Mouse (Mus musculus) testis, adult 2 months (tissue): ENCODE measurements around the gene Wdr53. TPM values are rescaled to one million over a fixed set of nuclear protein-coding genes. Genes with fewer than 3 reads are reported as not detected.

ENCODE experiments used
- H3K27ac ChIP-seq: fragments of 200-500 bp; 2 replicates; pipeline ENCODE4 v1.5.1; 2012; ENCODE audit warnings: low read depth, low read length; ENCODE audit not compliant: control insufficient read depth, insufficient read depth
- H3K27me3 ChIP-seq: fragments of 200-500 bp; 2 replicates; pipeline ENCODE4 v1.6.1; 2012; ENCODE audit warnings: mild to moderate bottlenecking, low read length, moderate library complexity; ENCODE audit not compliant: control insufficient read depth, insufficient read depth
- H3K36me3 ChIP-seq: fragments of 200-500 bp; 2 replicates; pipeline ENCODE4 v1.6.1; 2012; ENCODE audit warnings: mild to moderate bottlenecking, low read length; ENCODE audit not compliant: control insufficient read depth, insufficient read depth
- H3K4me1 ChIP-seq: fragments of 200-500 bp; 2 replicates; pipeline ENCODE4 v1.6.1; 2012; ENCODE audit warnings: low read length; ENCODE audit not compliant: control insufficient read depth, insufficient read depth
- H3K4me3 ChIP-seq: fragments of 200-500 bp; 2 replicates; pipeline ENCODE4 v1.5.1; 2012; ENCODE audit warnings: low read depth, mild to moderate bottlenecking, low read length, moderate library complexity, mixed read lengths; ENCODE audit not compliant: control insufficient read depth
- CTCF ChIP-seq: fragments of 200-500 bp; IDR thresholded peaks from 2 replicates; pipeline ENCODE4 v1.5.1; 2012; ENCODE audit warnings: low read depth, mild to moderate bottlenecking, inconsistent platforms, low read length, moderate library complexity; ENCODE audit not compliant: control insufficient read depth, insufficient read depth, insufficient replicate concordance
- POLR2A ChIP-seq: fragments of 200-500 bp; IDR thresholded peaks from 2 replicates; pipeline ENCODE4 v1.6.1; 2012; ENCODE audit warnings: low read depth, mild to moderate bottlenecking, inconsistent platforms, low read length, moderate library complexity; ENCODE audit not compliant: control insufficient read depth
- polyA plus RNA-seq: library from polyadenylated mRNA; depleted of rRNA; stranded (reverse); fragments of >200 nt; gene quantifications from 2 replicates; pipeline ENCODE4 v1.2.3, GENCODE M21; 2012; rRNA removed

Wdr53 gene
- 35.2 and 39.4 TPM in 2 replicates for polyA plus RNA-seq

DNA sequence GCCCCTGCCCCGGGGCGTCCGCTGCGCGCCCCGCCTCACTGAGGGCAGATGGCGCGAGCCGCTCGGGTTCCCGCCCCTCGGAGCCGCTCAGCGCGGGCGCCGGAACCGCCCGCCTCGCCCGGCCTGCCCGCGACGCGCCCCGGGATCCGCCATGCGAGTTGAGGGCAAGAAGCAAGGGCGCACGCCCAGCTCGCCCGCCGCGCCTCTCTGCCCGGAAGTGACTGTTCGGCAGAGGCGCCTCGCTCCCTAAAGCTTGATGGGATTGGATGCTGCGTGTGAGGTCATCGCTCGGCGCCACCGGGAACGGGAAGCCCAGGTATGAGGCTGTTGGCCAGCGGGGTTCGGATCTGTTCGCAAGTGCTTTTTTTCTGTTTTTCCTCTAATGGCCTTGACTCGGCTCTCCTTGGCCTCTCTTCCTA is at the start of gene Wdr53, which contains the start of gene Fbxo45:
Wdr53 (plus strand) TSS at position 276 of the 419 bp plus-strand sequence.
Fbxo45 (minus strand) TSS at position 207 of the 419 bp plus-strand sequence.
- H3K27ac ChIP-seq, result peak within 1 kb of the TSS; percentile 91
- no peaks in the 10 kb centered on the region for H3K27me3 ChIP-seq
- TF ChIP-seq CTCF (no peak), POLR2A (peak; percentile 88)
- H3K4me3 ChIP-seq, result peak within 1 kb of the TSS; percentile 97
- H3K4me1 ChIP-seq, result no peaks in the 10 kb centered on the region; the same call in 1 of the 2 replicates
- no peaks in the 10 kb centered on the region for H3K36me3 ChIP-seq

DNA sequence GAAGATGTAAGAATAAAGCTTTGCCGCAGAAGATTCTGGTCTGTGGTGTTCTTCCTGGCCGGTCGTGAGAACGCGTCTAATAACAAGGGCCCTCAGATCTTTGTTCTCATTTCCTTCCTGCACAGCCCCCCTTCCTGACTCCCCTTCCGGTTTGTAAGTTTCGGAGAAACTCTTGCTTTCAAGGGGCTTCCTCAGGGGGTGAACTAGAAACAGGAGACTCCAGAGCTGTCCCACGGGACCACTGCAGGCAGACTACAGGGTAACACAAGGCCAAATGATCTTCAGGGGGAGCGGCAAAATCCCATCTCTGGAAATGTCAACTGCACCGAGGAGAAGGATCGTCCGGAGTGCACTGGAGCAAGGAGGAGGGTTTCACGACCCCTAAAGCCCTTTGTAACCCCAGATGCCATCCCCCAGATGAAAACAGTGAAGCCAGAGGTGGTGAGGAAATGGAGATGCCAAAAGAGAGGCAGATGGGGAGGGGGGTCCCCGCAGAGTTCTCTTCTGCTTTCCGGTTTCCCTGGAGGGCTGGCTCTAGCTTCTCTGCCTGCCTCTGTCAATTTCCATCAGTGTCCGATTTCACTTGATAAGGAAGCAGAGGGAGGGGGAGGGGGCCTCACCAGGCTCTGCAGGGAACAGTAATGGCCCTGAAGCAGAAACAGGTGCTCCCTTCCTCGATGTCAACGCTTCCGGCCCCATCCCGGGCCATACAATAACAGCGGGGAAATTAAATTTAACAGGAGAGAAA is 46.6 kb upstream of the Wdr53 start:
- TF ChIP-seq CTCF (no peak), POLR2A (no peak)
- no peaks in the 10 kb centered on the region for H3K27me3 ChIP-seq
- H3K4me3 ChIP-seq, result no peak overlapping the region; the same call in 1 of the 2 replicates
- no peak overlapping the region for H3K27ac ChIP-seq
- H3K4me1 ChIP-seq, result no peaks in the 10 kb centered on the region
- H3K36me3 ChIP-seq, result no peaks in the 10 kb centered on the region

DNA sequence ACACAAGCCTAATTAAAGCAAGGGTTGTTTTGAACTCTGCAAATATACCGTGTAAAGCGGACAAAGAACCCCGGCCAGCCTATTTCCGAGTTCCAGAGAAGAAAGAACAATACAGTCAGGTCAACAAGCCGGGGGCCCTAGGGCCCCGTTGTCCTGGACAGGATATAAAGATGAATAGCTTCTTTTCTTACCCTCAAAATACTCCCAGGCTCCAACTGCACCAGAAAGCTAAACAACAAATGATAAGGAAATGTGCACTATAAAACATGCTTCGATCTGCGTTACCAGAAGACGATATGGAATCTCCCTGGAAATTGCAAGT is 46.1 kb upstream of the Wdr53 start:
- no peak overlapping the region for H3K4me3 ChIP-seq
- no peaks in the 10 kb centered on the region for H3K27me3 ChIP-seq
- no peaks in the 10 kb centered on the region for H3K36me3 ChIP-seq
- TF ChIP-seq POLR2A (no peak), CTCF (no peak)
- H3K4me1 ChIP-seq, result no peaks in the 10 kb centered on the region
- no peak overlapping the region for H3K27ac ChIP-seq

DNA sequence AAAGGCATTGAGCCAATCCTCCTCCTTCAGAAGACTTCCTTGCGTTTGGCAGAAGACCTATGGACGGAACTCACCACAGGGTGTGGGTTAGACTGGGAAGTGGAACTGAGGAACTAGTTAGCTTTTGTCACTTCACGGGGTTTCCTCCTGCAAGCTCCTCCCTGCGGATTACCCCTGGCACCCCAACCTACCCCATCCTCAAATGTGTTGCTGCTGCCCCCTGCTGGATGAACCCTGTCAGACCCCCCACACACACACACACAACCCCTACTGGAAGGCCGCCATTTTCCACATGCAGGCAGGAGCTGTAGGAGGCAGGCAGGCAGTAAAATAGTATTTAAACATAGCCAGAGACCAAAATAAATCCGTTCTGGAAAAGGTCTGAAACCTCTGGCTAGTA is 44.3 kb upstream of the Wdr53 start:
- TF ChIP-seq POLR2A, result no peak
- peak; percentile 46; the same call in 1 of the 2 replicates for TF ChIP-seq CTCF
- Histone ChIP-seq H3K4me1 (peaks cover 4% of the 10 kb centered on the region), H3K36me3 (no peaks in the 10 kb centered on the region), H3K27me3 (no peaks in the 10 kb centered on the region), H3K27ac (no peak overlapping the region), H3K4me3 (peak overlapping the region; percentile 10; the same call in 1 of the 2 replicates)

DNA sequence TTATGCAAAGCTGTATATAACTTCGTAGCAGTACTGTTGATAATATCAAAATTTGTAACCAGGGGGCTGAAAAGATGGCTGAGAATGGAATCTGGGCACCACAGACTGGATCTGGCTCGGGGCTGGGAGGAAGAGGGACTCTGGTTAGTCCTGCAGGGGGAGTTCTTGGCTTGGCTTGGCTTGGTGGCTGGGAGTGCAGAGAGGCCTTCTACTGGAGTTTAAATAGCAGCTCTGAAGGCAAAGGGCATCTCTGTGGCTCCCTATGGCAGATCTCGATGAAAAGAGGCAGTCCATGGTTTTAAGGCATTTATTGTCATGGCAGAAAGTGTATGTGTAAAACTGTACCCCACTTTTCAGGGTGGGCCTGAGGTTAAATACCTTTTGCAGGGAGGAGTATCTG is 42.1 kb upstream of the Wdr53 start:
- Histone ChIP-seq H3K27ac (no peak overlapping the region), H3K27me3 (no peaks in the 10 kb centered on the region), H3K36me3 (no peaks in the 10 kb centered on the region), H3K4me1 (peaks cover 5% of the 10 kb centered on the region), H3K4me3 (no peak overlapping the region)
- TF ChIP-seq CTCF (peak; percentile 10; the same call in 1 of the 2 replicates), POLR2A (no peak)

DNA sequence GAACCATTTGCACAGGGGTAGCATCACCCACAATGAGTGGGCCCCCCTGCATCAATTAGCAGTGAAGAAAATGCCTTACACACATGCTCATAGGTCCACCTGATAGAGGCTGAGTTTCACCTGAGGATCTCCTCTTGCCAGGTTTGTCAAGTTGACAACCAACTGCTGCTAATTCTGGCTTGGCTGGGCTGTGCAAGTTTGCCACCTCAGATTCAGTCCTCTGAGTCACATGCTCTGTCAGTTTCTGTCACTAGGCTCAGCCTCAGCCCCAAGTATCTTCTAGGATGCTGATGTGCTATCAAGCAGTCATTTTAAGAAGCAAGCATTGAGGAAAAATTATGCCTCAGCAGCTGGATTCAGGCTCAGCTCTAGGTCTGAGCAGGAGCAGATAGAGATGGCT is 32.9 kb upstream of the Wdr53 start:
- H3K4me3 ChIP-seq, result no peak overlapping the region
- H3K27ac ChIP-seq, result no peak overlapping the region
- no peak for TF ChIP-seq CTCF
- no peak for TF ChIP-seq POLR2A
- no peaks in the 10 kb centered on the region for H3K36me3 ChIP-seq
- H3K27me3 ChIP-seq, result no peaks in the 10 kb centered on the region
- no peaks in the 10 kb centered on the region for H3K4me1 ChIP-seq

DNA sequence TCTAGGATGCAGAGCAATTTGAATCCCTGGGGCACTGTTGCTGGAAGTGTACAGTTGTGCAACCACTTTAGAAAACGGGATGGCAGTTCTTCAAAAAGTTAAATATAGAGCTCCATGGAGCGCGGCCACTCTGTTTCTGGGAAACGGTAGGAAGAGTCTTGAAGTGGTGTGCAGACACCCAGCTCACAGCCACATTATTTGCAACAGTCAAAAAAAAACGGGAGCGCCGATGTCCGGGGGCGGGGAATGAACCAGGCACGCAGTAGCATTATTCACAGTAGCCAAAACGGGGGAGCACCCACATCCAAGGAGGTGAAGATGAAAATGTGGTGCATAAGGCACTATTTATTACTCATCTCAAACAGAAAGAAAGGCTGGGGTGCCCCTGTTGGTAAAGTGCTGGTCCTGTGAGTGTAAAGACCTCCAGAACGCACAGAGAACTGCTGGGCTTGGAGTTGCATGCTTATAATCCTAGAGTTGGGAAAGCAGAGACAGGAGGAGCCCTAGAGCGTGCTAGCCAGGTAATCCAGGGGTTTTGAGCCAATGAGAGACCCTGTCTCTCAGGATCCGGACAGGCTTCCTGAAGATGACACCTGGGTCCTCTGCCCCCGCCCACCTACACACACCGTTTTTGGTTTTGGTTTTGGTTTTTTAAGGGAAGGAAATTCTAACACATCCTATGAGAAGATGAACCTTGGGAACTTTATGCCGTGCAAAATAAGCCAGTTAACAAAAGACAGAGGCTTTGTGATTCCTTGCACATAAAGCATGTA is 32.0 kb upstream of the Wdr53 start:
- H3K27me3 ChIP-seq, result no peaks in the 10 kb centered on the region
- TF ChIP-seq POLR2A (no peak), CTCF (no peak)
- no peaks in the 10 kb centered on the region for H3K36me3 ChIP-seq
- no peaks in the 10 kb centered on the region for H3K4me1 ChIP-seq
- H3K27ac ChIP-seq, result no peak overlapping the region
- no peak overlapping the region for H3K4me3 ChIP-seq
